Mouse (Mus musculus) neural tube, embryonic 14.5 days (tissue): Measurements from ENCODE around the gene Sept11. TPM values are rescaled to one million over a fixed set of nuclear protein-coding genes. Genes with fewer than 3 reads are reported as not detected.

ENCODE experiments used
- ATAC-seq: fragments of 200-750 bp; cut with Nextera tagmentation; 2 replicates; pipeline ENCODE4 v1.8.0; 2017; ENCODE audit warnings: low read depth, mild to moderate bottlenecking, moderate TSS enrichment, moderate library complexity
- H3K27ac ChIP-seq: fragments of 300-500 bp; sonication (generic); 2 replicates; pipeline ENCODE4 v1.5.1; 2014; ENCODE audit warnings: low read depth, mild to moderate bottlenecking, control low read depth, low read length, moderate library complexity, mixed read lengths
- H3K27me3 ChIP-seq: fragments of 300-500 bp; sonication (generic); 2 replicates; pipeline ENCODE4 v1.6.1; 2014; ENCODE audit warnings: low read length; ENCODE audit not compliant: control insufficient read depth, insufficient read depth
- H3K36me3 ChIP-seq: fragments of 300-500 bp; sonication (generic); 2 replicates; pipeline ENCODE4 v1.6.1; 2014; ENCODE audit warnings: low read length, mixed read lengths; ENCODE audit not compliant: control insufficient read depth, insufficient read depth
- H3K4me1 ChIP-seq: fragments of 300-500 bp; sonication (generic); 2 replicates; pipeline ENCODE4 v1.6.1; 2014; ENCODE audit warnings: low read length; ENCODE audit not compliant: control insufficient read depth, insufficient read depth
- H3K4me2 ChIP-seq: fragments of 300-500 bp; sonication (generic); 2 replicates; pipeline ENCODE4 v1.6.1; 2014; ENCODE audit warnings: mild to moderate bottlenecking, low read depth, low read length, control low read depth
- H3K4me3 ChIP-seq: fragments of 300-500 bp; sonication (generic); 2 replicates; pipeline ENCODE4 v1.5.1; 2014; ENCODE audit warnings: low read depth, low read length, control low read depth, mixed read lengths
- H3K9ac ChIP-seq: fragments of 300-500 bp; sonication (generic); replicated peaks from 2 replicates; pipeline ENCODE4 v1.6.1; 2014; ENCODE audit warnings: low read depth, mild to moderate bottlenecking, control low read depth, low read length, mixed read lengths
- H3K9me3 ChIP-seq: fragments of 300-500 bp; sonication (generic); 2 replicates; pipeline ENCODE4 v1.6.1; 2016; ENCODE audit warnings: low read length; ENCODE audit not compliant: control insufficient read depth
- WGBS: fragments of 180-500 bp; shearing (Covaris S2); extraction: QIAGEN DNeasy Blood & Tissue Kit; methylation state at CpG from one replicate; pipeline ENCODE4 v1.1.7; 2014; 5-methylcytosine and 5-hydroxymethylcytosine counted together
- polyA plus RNA-seq: library from polyadenylated mRNA; unstranded; fragments of >200 nt; fragmentation: Nextera tagmentation; extraction: Ambion mirVana; gene quantifications from 2 replicates; pipeline ENCODE4 v1.2.1, GENCODE M21; 2014

The Sept11 gene
- 135 and 167 TPM in 2 replicates for polyA plus RNA-seq

DNA sequence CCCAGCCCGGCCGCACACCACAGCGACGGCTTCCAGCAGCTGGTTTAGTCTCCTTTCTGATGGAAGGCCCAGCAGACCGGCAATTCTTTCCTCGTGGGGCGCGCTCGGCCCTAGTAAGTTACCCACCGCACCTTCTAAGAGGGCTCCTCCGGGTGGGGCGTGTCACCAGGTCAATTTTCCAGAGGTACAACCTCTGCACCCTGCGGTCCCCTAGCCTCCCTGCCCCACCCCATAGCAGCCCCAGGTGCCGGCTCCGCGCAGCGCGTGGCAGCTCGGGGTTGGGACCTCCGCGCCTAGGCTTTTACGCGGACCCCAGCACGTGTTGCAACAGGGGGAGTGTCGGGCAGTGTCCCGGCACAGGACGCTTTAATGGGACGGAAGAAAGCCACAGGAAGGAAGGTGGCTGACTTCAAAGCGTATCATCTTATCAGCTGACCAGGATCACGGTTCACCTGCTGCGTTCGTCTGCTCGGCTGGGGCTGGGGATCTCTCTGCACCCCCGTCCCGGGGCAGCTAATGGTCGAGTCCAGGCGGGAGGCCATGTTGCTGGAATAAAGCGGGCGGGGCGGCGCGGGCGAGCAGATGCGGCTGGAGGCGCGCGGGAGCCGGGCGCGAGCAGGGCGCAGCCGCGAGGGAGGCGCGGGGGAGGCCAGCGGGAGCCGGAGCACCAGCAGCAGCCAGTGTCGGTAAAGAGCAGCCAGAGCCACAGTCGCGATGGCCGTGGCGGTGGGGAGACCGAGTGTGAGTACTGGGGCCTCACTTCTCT, at the start of gene Sept11:
TSS of gene Sept11 (plus strand) at position 581 of the 766 bp plus-strand sequence.
- ATAC-seq = peak; percentile 93
- Histone ChIP-seq H3K9ac (peak within 1 kb of the TSS; percentile 79), H3K9me3 (no peaks in the 10 kb centered on the region), H3K27ac (peak within 1 kb of the TSS; percentile 91), H3K4me1 (peaks cover 24% of the 10 kb centered on the region), H3K4me3 (peak within 1 kb of the TSS; percentile 71), H3K27me3 (no peaks in the 10 kb centered on the region), H3K36me3 (no peaks in the 10 kb centered on the region), H3K4me2 (peak within 1 kb of the TSS; percentile 87)
- under 1% methylated on average over 59 of the region's 63 CpGs for WGBS

DNA sequence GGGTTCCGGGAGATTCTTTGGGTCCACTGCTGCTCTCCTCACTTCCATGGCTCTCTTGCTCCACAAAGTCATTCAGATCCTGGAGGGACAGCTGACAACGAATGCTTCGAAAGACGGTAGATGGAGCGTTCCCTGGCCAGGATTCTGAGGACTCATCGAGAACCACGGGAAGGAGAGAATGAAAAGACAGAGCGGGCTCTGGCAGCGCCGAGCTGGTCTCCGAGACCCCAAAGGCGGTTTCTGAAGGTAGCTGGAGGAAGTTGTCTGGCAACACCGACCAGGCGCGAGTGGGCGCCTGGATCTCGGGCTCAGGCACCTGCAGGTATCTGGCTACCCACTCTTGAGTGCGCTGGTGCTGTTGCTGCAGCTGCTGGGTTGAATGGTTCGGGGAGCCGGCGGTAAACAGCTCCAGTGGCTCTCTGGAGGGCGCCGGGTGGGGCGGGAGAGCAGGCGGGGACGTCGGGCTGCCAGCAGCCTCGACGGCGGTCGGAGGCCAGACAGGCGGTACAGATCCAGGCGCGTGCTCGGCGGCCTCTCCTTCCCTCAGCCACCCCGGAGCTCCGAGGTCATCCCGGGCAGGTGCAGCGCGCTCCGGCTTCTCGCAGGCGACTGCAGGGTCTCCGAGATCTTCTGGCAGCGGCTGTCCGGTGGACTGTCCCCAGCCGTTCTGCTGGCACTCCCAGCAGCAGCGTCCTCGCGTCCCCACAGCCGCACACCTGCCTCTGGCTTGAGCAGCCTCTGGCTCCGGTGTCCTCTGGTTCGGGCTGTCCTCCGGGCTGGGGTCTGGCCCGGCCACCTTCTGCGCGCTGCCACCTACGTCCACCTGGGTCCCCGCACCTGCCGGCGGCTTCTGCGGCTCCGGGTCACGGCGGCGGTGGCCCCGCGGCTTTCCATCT, 49.3 kb upstream of the Sept11 start:
- no peak overlapping the region for H3K9ac ChIP-seq
- H3K27me3 ChIP-seq = peaks cover 49% of the 10 kb centered on the region
- ATAC-seq = peak; percentile 45; the same call in 1 of the 2 replicates

DNA sequence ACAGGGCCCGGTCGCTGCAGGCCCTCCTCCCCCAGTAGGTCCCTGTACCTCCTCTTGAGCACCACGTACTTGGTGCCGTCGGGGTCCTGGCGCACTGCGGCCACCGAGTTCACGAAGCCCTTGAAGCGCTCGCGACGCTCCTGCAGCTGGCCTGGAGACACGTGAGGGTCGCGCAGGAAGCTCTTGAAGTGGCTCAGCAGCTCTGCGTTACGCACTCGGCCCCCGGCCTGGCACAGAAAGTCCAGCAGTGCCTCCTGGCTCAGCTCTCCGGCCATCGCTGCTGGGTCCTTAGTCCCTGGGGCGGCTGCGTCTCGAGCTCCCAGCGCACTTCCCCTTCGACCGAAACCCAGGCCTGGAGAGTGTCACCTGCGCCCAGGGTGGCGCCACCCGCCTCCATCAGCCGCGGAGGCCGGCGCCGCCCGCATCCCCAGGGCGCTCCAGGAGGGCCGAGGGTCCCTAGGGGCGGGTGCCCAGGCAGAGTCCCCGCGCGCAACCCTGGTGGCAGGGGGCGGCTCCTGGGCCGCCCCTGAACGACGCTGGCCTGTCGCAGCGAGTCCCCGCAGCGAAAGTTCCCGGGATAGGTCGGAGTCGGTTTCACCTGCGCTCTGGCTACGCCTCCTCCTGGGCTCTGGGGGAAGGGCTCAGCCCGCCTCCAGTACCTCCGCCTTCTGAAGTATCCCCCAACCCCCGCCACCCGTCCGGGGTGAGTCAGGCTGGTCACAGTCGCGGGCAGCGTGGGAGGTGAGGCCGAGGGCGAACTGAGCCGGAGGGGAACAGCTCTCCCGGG, 48.5 kb upstream of the Sept11 start, which contains the start of gene Sowahb:
TSS of gene Sowahb (minus strand) at position 439 of the 787 bp plus-strand sequence.
- no peak within 1 kb of the TSS for H3K27ac ChIP-seq
- no peaks in the 10 kb centered on the region for H3K36me3 ChIP-seq
- H3K4me2 ChIP-seq = peak within 1 kb of the TSS; percentile 97
- H3K4me1 ChIP-seq = peaks cover 15% of the 10 kb centered on the region; the same call in 1 of the 2 replicates
- no peaks in the 10 kb centered on the region for H3K9me3 ChIP-seq
- H3K9ac ChIP-seq = peak within 1 kb of the TSS; percentile 44
- peak within 1 kb of the TSS; percentile 47 for H3K4me3 ChIP-seq
- ATAC-seq = peak; percentile 61
- peaks cover 49% of the 10 kb centered on the region for H3K27me3 ChIP-seq
- under 1% methylated on average over 64 of the region's 68 CpGs for WGBS

More for the DNA sequence above, 49.3 kb upstream of the Sept11 start:
- WGBS = 5% methylated on average over 60 of the region's 69 CpGs
- no peaks in the 10 kb centered on the region for H3K36me3 ChIP-seq
- H3K4me2 ChIP-seq = peak overlapping the region; percentile 97
- H3K27ac ChIP-seq = no peak overlapping the region
- H3K4me1 ChIP-seq = peaks cover 15% of the 10 kb centered on the region; the same call in 1 of the 2 replicates
- no peaks in the 10 kb centered on the region for H3K9me3 ChIP-seq
- H3K4me3 ChIP-seq = peak overlapping the region; percentile 47

DNA sequence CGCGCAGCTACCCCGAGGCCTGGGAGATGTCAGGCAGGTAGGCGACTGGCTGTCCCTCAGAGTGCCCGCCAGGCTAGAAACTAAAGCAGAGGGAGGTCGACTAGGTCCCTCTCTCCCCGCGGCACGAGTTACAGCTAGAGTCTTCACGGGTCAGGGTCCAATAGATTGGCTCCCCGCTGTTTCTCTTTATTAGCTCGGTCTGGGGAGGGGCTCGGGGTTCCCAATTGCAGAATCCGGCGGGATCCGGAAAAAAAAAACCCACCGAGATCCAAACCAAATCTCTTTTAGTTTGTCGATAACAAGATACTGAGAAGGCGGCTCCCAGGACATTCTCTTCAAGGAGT, 47.9 kb upstream of the Sept11 start:
- peak overlapping the region; percentile 97 for H3K4me2 ChIP-seq
- peak overlapping the region; percentile 44; the same call in 1 of the 2 replicates for H3K9ac ChIP-seq
- H3K27ac ChIP-seq = no peak overlapping the region
- ATAC-seq = no peak
- 0% methylated on average over 18 of the region's 19 CpGs for WGBS
- H3K4me1 ChIP-seq = peaks cover 15% of the 10 kb centered on the region; the same call in 1 of the 2 replicates
- peak overlapping the region; percentile 47 for H3K4me3 ChIP-seq
- H3K27me3 ChIP-seq = peaks cover 49% of the 10 kb centered on the region
- H3K36me3 ChIP-seq = no peaks in the 10 kb centered on the region
- H3K9me3 ChIP-seq = no peaks in the 10 kb centered on the region

DNA sequence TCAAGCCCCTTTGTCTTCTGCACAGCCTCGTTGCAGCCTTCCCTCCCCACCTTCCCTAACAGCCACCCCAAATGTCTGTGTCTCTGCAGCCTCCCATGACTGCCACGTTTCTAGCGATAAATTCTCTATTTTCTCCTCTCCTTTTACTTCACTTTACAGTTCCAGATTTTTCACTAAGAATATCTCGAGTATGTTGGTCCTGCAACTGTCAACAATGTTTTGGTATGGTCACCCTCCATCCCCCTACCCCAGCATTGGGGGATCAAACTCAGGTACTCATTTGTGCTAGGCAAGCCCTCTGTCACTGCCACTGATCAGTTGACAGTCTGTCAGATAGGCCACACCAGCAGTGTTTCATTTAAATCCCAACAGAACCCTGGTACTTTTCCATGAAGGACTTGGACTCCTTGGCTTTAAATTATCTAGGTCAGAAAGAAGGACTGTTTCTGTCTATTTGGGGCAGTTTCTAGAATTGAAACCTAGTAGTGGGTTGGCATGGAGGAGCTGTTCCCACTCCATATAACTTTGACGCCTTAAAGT, 46.9 kb upstream of the Sept11 start:
- peaks cover 49% of the 10 kb centered on the region for H3K27me3 ChIP-seq
- H3K4me2 ChIP-seq = no peak overlapping the region
- H3K4me1 ChIP-seq = peaks cover 15% of the 10 kb centered on the region; the same call in 1 of the 2 replicates
- no peak overlapping the region for H3K4me3 ChIP-seq
- no peaks in the 10 kb centered on the region for H3K9me3 ChIP-seq
- no peak for ATAC-seq
- WGBS = 29% methylated on average over 5 of the region's 5 CpGs
- no peaks in the 10 kb centered on the region for H3K36me3 ChIP-seq
- H3K9ac ChIP-seq = no peak overlapping the region
- no peak overlapping the region for H3K27ac ChIP-seq

DNA sequence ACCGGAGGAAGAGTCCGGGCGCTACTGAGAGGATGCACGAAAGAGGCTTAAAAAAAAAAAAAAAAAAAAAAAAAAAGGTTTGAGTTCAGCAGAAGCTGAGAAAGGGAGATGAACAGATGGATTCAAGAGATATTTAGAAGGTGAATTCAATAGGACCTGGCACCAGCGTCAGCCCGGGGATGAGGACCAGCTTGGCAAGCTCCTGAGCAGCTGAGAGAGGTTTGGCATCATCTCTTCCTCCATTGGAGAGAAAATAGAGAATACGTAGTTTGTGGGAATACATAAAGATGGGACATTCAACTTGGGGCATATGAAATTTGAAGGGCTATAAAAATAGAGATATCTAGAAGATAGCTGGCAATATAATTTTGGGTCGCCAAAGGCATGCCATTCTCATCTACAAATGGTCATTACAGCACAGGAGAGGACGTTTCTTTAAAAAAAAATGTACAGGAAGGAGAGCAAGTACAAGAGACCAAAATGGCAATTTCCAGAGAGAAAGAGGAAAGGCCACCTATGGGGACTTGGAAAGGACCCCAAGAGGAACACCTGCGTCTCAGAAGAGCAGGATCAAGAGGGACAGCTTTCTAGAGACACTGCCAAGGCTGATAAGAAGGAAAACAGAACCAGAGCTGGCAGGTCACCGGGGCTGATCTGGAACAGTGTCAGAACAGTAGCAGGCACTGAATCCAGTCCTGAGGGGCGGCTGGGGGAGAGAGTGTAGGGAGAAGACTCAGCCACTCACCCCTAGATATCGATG, 44.6 kb upstream of the Sept11 start:
- H3K4me3 ChIP-seq = no peak overlapping the region
- peaks cover 15% of the 10 kb centered on the region; the same call in 1 of the 2 replicates for H3K4me1 ChIP-seq
- H3K4me2 ChIP-seq = no peak overlapping the region
- no peak for ATAC-seq
- peaks cover 29% of the 10 kb centered on the region for H3K27me3 ChIP-seq
- no peak overlapping the region for H3K9ac ChIP-seq
- no peaks in the 10 kb centered on the region for H3K36me3 ChIP-seq
- 69% methylated on average over 13 of the region's 13 CpGs for WGBS
- no peak overlapping the region for H3K27ac ChIP-seq
- no peaks in the 10 kb centered on the region for H3K9me3 ChIP-seq

DNA sequence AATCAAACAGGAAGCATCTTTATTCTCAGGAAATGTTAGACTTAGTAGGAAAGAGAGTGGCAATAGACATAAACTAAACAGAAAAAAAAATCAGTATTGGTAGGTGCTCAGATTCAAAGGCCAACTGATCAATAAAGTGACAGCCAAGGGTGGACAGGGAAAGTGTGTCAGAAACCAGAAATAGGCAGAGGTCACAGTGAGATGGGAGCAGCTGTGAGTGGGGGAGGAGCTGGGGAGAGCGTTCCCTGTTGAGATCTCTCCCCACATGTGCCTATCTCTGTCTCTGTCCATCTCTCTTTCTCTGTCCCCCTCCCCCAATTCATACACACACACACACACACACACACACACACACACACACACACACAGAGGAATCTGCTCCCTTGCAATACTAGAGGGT, 43.3 kb upstream of the Sept11 start:
- Histone ChIP-seq H3K9me3 (no peaks in the 10 kb centered on the region), H3K27ac (no peak overlapping the region), H3K4me1 (peaks cover 3% of the 10 kb centered on the region; the same call in 1 of the 2 replicates), H3K4me3 (no peak overlapping the region), H3K27me3 (peaks cover 18% of the 10 kb centered on the region), H3K9ac (no peak overlapping the region), H3K4me2 (no peak overlapping the region), H3K36me3 (no peaks in the 10 kb centered on the region)
- no peak for ATAC-seq
- 86% methylated on average over 1 of the region's 1 CpGs for WGBS

DNA sequence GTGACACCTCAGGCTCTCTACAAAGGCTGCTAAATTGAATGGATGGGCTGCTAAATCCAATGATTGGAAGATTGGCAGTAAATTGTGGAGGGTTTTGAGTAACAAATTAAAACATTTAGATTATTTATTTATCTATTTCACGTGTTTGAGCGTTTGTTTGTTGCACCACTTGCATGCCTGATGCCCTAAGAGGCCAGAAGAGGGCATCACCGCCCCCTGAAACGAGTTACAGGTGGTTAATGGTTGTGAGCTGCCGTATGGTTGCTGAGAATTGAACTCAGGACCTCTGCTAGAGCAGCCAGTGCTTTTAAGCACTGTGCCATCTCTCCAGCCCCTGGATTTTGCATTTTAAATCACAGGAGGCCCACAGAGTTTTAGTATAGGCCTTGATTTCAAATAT, 42.2 kb upstream of the Sept11 start:
- H3K27ac ChIP-seq = no peak overlapping the region
- 48% methylated on average over 5 of the region's 5 CpGs for WGBS
- H3K4me3 ChIP-seq = no peak overlapping the region
- no peaks in the 10 kb centered on the region for H3K9me3 ChIP-seq
- H3K36me3 ChIP-seq = no peaks in the 10 kb centered on the region
- H3K27me3 ChIP-seq = peaks cover 11% of the 10 kb centered on the region
- H3K4me2 ChIP-seq = no peak overlapping the region
- H3K4me1 ChIP-seq = no peaks in the 10 kb centered on the region
- no peak overlapping the region for H3K9ac ChIP-seq
- ATAC-seq = no peak
